8 mouse cellular contexts compared by ENCODE assay signal in the genomic region with DNA sequence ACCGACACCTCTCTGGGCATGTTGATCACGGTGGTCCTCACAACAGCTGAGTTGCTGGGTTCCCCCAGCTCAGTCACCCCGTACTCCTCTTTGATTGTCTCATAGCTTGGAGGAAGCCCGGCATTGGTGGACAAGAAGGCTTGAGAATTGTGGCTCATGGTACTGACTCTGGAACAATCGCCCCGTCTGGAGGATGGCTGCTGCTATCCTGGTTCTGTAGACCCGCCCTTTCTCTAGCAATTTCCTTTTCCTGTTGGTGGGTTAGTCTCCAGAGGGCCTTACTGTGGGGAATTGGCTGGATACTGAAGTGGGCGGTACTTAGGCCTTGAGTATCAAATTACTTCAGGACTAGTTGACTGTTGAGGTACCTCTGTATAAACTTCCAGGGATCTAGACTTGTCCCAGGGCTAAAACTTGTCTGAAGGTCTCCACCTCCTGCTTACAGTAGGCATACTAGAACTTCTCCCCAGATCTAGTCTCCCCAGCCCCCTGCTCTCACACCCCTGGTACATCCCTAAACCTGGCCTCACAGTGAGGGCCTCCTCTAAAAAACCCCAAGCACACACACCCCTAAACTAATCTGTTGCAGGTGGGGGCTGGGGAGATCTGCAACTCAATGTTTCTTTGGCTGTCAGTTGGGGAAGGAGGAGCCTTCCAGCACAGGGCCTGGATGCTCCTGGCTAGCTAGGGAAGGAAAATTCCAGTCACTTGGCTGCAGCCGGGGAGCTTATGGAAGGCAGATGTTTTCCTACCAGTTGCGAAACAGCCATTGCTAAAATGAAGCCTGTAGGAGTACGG. TPM values are rescaled to one million over a fixed set of nuclear protein-coding genes. Genes with fewer than 3 reads are reported as not detected.
DNase-seq lines count a peak whose midpoint lies in the region; ATAC-seq lines count a peak whose summit lies in the region.

A gene (minus strand): TSS at position 180 of the 798 bp plus-strand sequence.
A gene (minus strand): TSS at position 230 of the 798 bp plus-strand sequence.

- 29% methylated on average over 11 of the region's 11 CpGs for WGBS in forebrain, embryonic 15.5 days

- H3K9ac ChIP-seq in forebrain, embryonic 15.5 days (replicated peaks) = peak within 1 kb of the TSS; percentile 16

- ATAC-seq in forebrain, embryonic 15.5 days (replicated peaks) = peak; percentile 53; the same call in 1 of the 2 replicates
- ATAC-seq in hematopoietic stem cell, adult 5-6 weeks (replicated peaks in 1 of 2; ENCODE audit: insufficient read depth in 1 of 2, low FRiP score in 2 of 2, low TSS enrichment in 1 of 2, low read depth in 1 of 2, poor library complexity in 2 of 2, severe bottlenecking in 2 of 2) = peak; percentile 65 to 78
- ATAC-seq in megakaryocyte progenitor cell, adult 5-6 weeks (replicated peaks; ENCODE audit: poor library complexity) = peak; percentile 73

- no peaks in the 10 kb centered on the region for H3K27me3 ChIP-seq in forebrain, embryonic 15.5 days

- H3K4me1 ChIP-seq in forebrain, embryonic 15.5 days = peaks cover 12% of the 10 kb centered on the region

- H3K4me3 ChIP-seq in forebrain, embryonic 15.5 days = peak within 1 kb of the TSS; percentile 33

- peak; percentile 97 for DNase-seq in ES-CJ7 (ENCODE audit: low read depth, low spot score)
- peak; percentile 87 for DNase-seq in adrenal gland, postnatal 10 days
- peak; percentile 22 to 81 for DNase-seq in left cerebral cortex, postnatal 25 days (ENCODE audit: low spot score in 2 of 2)
- peak; percentile 72 for DNase-seq in telencephalon, adult 2 months (ENCODE audit: low read depth, low spot score)
- no peak for DNase-seq in spleen, adult 12 weeks (ENCODE audit: low spot score)

- intact Hi-C loops in left cerebral cortex, postnatal 25 days (cut with DNase I) = loop anchor here (5.0 kb wide), 1 partner anchor 51 kb away; no protein-coding TSS in a partner anchor

- H3K9me3 ChIP-seq in forebrain, embryonic 15.5 days = no peaks in the 10 kb centered on the region

- no peaks in the 10 kb centered on the region for H3K36me3 ChIP-seq in forebrain, embryonic 15.5 days

- no peak within 1 kb of the TSS for H3K27ac ChIP-seq in forebrain, embryonic 15.5 days (replicated peaks)

- H3K4me2 ChIP-seq in forebrain, embryonic 15.5 days (replicated peaks) = peak within 1 kb of the TSS; percentile 38

RNA-seq across cellular contexts. Expression of the first gene that starts in this region (rescaled TPM):
- total RNA-seq in adrenal gland, postnatal 10 days (2021) = not detected
- not detected in 2 replicates for polyA plus RNA-seq in forebrain, embryonic 15.5 days (2015; fragmentation: Nextera tagmentation; extraction: Ambion mirVana)
- total RNA-seq in hematopoietic stem cell, adult 5-6 weeks (2017) = not detected in 2 replicates
- not detected for total RNA-seq in left cerebral cortex, postnatal 25 days (2021)
- not detected in 2 replicates for total RNA-seq in megakaryocyte progenitor cell, adult 5-6 weeks (2015)
- 1.1 TPM in 1 of 2 replicates, not detected in the other for total RNA-seq in megakaryocyte progenitor cell, adult 5-6 weeks (2017)

RNA-seq across cellular contexts. Expression of the second gene that starts in this region (rescaled TPM):
- total RNA-seq in adrenal gland, postnatal 10 days (2021) = 100 to 1,000 TPM; 418 to 468 TPM
- polyA plus RNA-seq in forebrain, embryonic 15.5 days (2015; fragmentation: Nextera tagmentation; extraction: Ambion mirVana) = 126 and 142 TPM in 2 replicates
- total RNA-seq in hematopoietic stem cell, adult 5-6 weeks (2017) = 328 and 386 TPM in 2 replicates
- total RNA-seq in left cerebral cortex, postnatal 25 days (2021) = 10 to 100 TPM; 11.7 to 15.7 TPM
- total RNA-seq in megakaryocyte progenitor cell, adult 5-6 weeks (2015) = 577 and 637 TPM in 2 replicates
- total RNA-seq in megakaryocyte progenitor cell, adult 5-6 weeks (2017) = 287 and 322 TPM in 2 replicates

Comparison
In these comparisons a context has a peak if more than half of its experiments do, and no peak if none do; other contexts are left out.
1. RNA of the second gene that starts in this region (total RNA-seq): 287 to 637 TPM in megakaryocyte progenitor cell, adult 5-6 weeks, 418 to 468 TPM in adrenal gland, postnatal 10 days and 328 to 386 TPM in hematopoietic stem cell, adult 5-6 weeks; 11.7 to 15.7 TPM in left cerebral cortex, postnatal 25 days; every median in the first group is over 10 times any median in the second.
2. Peak in every context shown above with its lines, with median percentiles within 50 percentile points of each other: ATAC-seq.